Mouse (Mus musculus): ENCODE results near the gene Faf2. TPM values are rescaled to one million over a fixed set of nuclear protein-coding genes. Genes with fewer than 3 reads are reported as not detected.
A peak's percentile ranks its signal among the peaks of the same experiment; 100 is the strongest.

Gene Faf2
- polyA plus RNA-seq, 1 experiment from 2014 or later = 96.9 TPM

- H3K9ac ChIP-seq (replicated peaks; ENCODE audit: low read length) = no peak overlapping the region
- H3K4me1 ChIP-seq (ENCODE audit: control insufficient read depth, insufficient read depth, low read length) = no peaks in the 10 kb centered on the region
- H3K9me3 ChIP-seq (replicated peaks; ENCODE audit: control insufficient read depth, low read length) = no peaks in the 10 kb centered on the region
- ATAC-seq (replicated peaks; ENCODE audit: insufficient number of reproducible peaks, low FRiP score, low TSS enrichment, low read depth) (no peak), DNase-seq (ENCODE audit: low spot score) (no peak)
- no peak overlapping the region for H3K4me3 ChIP-seq (ENCODE audit: low read depth, low read length)
- peaks cover 8% of the 10 kb centered on the region for H3K36me3 ChIP-seq (replicated peaks; ENCODE audit: control insufficient read depth, insufficient read depth, low read depth, low read length)
- no peak overlapping the region for H3K27ac ChIP-seq (replicated peaks; ENCODE audit: low read depth, low read length)
- H3K27me3 ChIP-seq (ENCODE audit: control insufficient read depth, insufficient read depth, low read length) = no peaks in the 10 kb centered on the region
- no peak overlapping the region for H3K4me2 ChIP-seq (ENCODE audit: low read depth, low read length)
- WGBS = 95% methylated on average over 7 of the region's 7 CpGs
These were observed 43.5 kb downstream of the Faf2 start for GRCm38 (mm10) chr13:54665062-54665461.

- H3K27ac ChIP-seq (replicated peaks; ENCODE audit: low read depth, low read length) = no peak overlapping the region
- ATAC-seq (replicated peaks; ENCODE audit: insufficient number of reproducible peaks, low FRiP score, low TSS enrichment, low read depth) (no peak), DNase-seq (ENCODE audit: low spot score) (no peak)
- H3K9me3 ChIP-seq (replicated peaks; ENCODE audit: control insufficient read depth, low read length) = no peaks in the 10 kb centered on the region
- H3K9ac ChIP-seq (replicated peaks; ENCODE audit: low read length) = no peak overlapping the region
- no peaks in the 10 kb centered on the region for H3K36me3 ChIP-seq (replicated peaks; ENCODE audit: control insufficient read depth, insufficient read depth, low read depth, low read length)
- WGBS = 66% methylated on average over 2 of the region's 2 CpGs
- H3K4me3 ChIP-seq (ENCODE audit: low read depth, low read length) = no peak overlapping the region
- no peaks in the 10 kb centered on the region for H3K27me3 ChIP-seq (ENCODE audit: control insufficient read depth, insufficient read depth, low read length)
- H3K4me1 ChIP-seq (ENCODE audit: control insufficient read depth, insufficient read depth, low read length) = no peaks in the 10 kb centered on the region
- no peak overlapping the region for H3K4me2 ChIP-seq (ENCODE audit: low read depth, low read length)
These were observed 48.9 kb downstream of the Faf2 start for GRCm38 (mm10) chr13:54670491-54670890.

- Histone ChIP-seq H3K36me3 (replicated peaks; ENCODE audit: control insufficient read depth, insufficient read depth, low read depth, low read length) (peaks cover 7% of the 10 kb centered on the region), H3K4me2 (ENCODE audit: low read depth, low read length) (no peak overlapping the region), H3K27me3 (ENCODE audit: control insufficient read depth, insufficient read depth, low read length) (no peaks in the 10 kb centered on the region), H3K9ac (replicated peaks; ENCODE audit: low read length) (no peak overlapping the region), H3K9me3 (replicated peaks; ENCODE audit: control insufficient read depth, low read length) (no peaks in the 10 kb centered on the region), H3K4me1 (ENCODE audit: control insufficient read depth, insufficient read depth, low read length) (no peaks in the 10 kb centered on the region; the same call in 1 of the 2 replicates), H3K4me3 (ENCODE audit: low read depth, low read length) (no peak overlapping the region), H3K27ac (replicated peaks; ENCODE audit: low read depth, low read length) (no peak overlapping the region)
- ATAC-seq (replicated peaks; ENCODE audit: insufficient number of reproducible peaks, low FRiP score, low TSS enrichment, low read depth) (no peak), DNase-seq (ENCODE audit: low spot score) (peak; percentile 66)
- WGBS = 60% methylated on average over 11 of the region's 11 CpGs
These were observed 54.5 kb downstream of the Faf2 start for GRCm38 (mm10) chr13:54675895-54676590.

GRCm38 (mm10) chr13:54678263-54678662, 56.7 kb downstream of the Faf2 start:
- Histone ChIP-seq H3K4me3 (ENCODE audit: low read depth, low read length) (no peak overlapping the region), H3K9ac (replicated peaks; ENCODE audit: low read length) (no peak overlapping the region), H3K36me3 (replicated peaks; ENCODE audit: control insufficient read depth, insufficient read depth, low read depth, low read length) (peaks cover 22% of the 10 kb centered on the region), H3K27me3 (ENCODE audit: control insufficient read depth, insufficient read depth, low read length) (no peaks in the 10 kb centered on the region), H3K27ac (replicated peaks; ENCODE audit: low read depth, low read length) (no peak overlapping the region), H3K4me2 (ENCODE audit: low read depth, low read length) (no peak overlapping the region), H3K4me1 (ENCODE audit: control insufficient read depth, insufficient read depth, low read length) (no peaks in the 10 kb centered on the region; the same call in 1 of the 2 replicates), H3K9me3 (replicated peaks; ENCODE audit: control insufficient read depth, low read length) (no peaks in the 10 kb centered on the region)
- ATAC-seq (replicated peaks; ENCODE audit: insufficient number of reproducible peaks, low FRiP score, low TSS enrichment, low read depth) = no peak
- DNase-seq (ENCODE audit: low spot score) = no peak
- 81% methylated on average over 4 of the region's 4 CpGs for WGBS

GRCm38 (mm10) chr13:54680184-54680853, 58.7 kb downstream of the Faf2 start:
- Histone ChIP-seq H3K9me3 (replicated peaks; ENCODE audit: control insufficient read depth, low read length) (no peaks in the 10 kb centered on the region), H3K27ac (replicated peaks; ENCODE audit: low read depth, low read length) (no peak overlapping the region), H3K27me3 (ENCODE audit: control insufficient read depth, insufficient read depth, low read length) (no peaks in the 10 kb centered on the region), H3K36me3 (replicated peaks; ENCODE audit: control insufficient read depth, insufficient read depth, low read depth, low read length) (peaks cover 25% of the 10 kb centered on the region), H3K4me2 (ENCODE audit: low read depth, low read length) (no peak overlapping the region), H3K4me1 (ENCODE audit: control insufficient read depth, insufficient read depth, low read length) (no peaks in the 10 kb centered on the region; the same call in 1 of the 2 replicates), H3K4me3 (ENCODE audit: low read depth, low read length) (no peak overlapping the region), H3K9ac (replicated peaks; ENCODE audit: low read length) (no peak overlapping the region)
- no peak for DNase-seq (ENCODE audit: low spot score)
- ATAC-seq (replicated peaks; ENCODE audit: insufficient number of reproducible peaks, low FRiP score, low TSS enrichment, low read depth) = no peak
- 74% methylated on average over 17 of the region's 17 CpGs for WGBS

GRCm38 (mm10) chr13:54681291-54681690, 59.7 kb downstream of the Faf2 start:
- Histone ChIP-seq H3K9me3 (replicated peaks; ENCODE audit: control insufficient read depth, low read length) (no peaks in the 10 kb centered on the region), H3K4me2 (ENCODE audit: low read depth, low read length) (no peak overlapping the region), H3K4me3 (ENCODE audit: low read depth, low read length) (no peak overlapping the region), H3K4me1 (ENCODE audit: control insufficient read depth, insufficient read depth, low read length) (no peaks in the 10 kb centered on the region; the same call in 1 of the 2 replicates), H3K27me3 (ENCODE audit: control insufficient read depth, insufficient read depth, low read length) (no peaks in the 10 kb centered on the region), H3K9ac (replicated peaks; ENCODE audit: low read length) (no peak overlapping the region), H3K36me3 (replicated peaks; ENCODE audit: control insufficient read depth, insufficient read depth, low read depth, low read length) (peaks cover 25% of the 10 kb centered on the region), H3K27ac (replicated peaks; ENCODE audit: low read depth, low read length) (no peak overlapping the region)
- 86% methylated on average over 8 of the region's 8 CpGs for WGBS
- ATAC-seq (replicated peaks; ENCODE audit: insufficient number of reproducible peaks, low FRiP score, low TSS enrichment, low read depth) = no peak
- DNase-seq (ENCODE audit: low spot score) = no peak

- DNase-seq (ENCODE audit: low spot score) (no peak), ATAC-seq (replicated peaks; ENCODE audit: insufficient number of reproducible peaks, low FRiP score, low TSS enrichment, low read depth) (no peak)
- H3K27me3 ChIP-seq (ENCODE audit: control insufficient read depth, insufficient read depth, low read length) = no peaks in the 10 kb centered on the region
- WGBS = 93% methylated on average over 3 of the region's 3 CpGs
- no peak overlapping the region for H3K4me3 ChIP-seq (ENCODE audit: low read depth, low read length)
- no peak overlapping the region for H3K27ac ChIP-seq (replicated peaks; ENCODE audit: low read depth, low read length)
- H3K9ac ChIP-seq (replicated peaks; ENCODE audit: low read length) = no peak overlapping the region
- no peaks in the 10 kb centered on the region; the same call in none of the 2 replicates for H3K4me1 ChIP-seq (ENCODE audit: control insufficient read depth, insufficient read depth, low read length)
- H3K4me2 ChIP-seq (ENCODE audit: low read depth, low read length) = no peak overlapping the region
- no peaks in the 10 kb centered on the region for H3K9me3 ChIP-seq (replicated peaks; ENCODE audit: control insufficient read depth, low read length)
- H3K36me3 ChIP-seq (replicated peaks; ENCODE audit: control insufficient read depth, insufficient read depth, low read depth, low read length) = peaks cover 25% of the 10 kb centered on the region
These were observed 61.7 kb downstream of the Faf2 start for GRCm38 (mm10) chr13:54683301-54683700.
